Mouse (Mus musculus) frontal cortex, adult 2 months (tissue): ENCODE results near the gene Ppm1g. TPM values are rescaled to one million over a fixed set of nuclear protein-coding genes. Genes with fewer than 3 reads are reported as not detected.
A peak's percentile ranks its signal among the peaks of the same experiment; 100 is the strongest.
"Not testable (repeated sequence)": the region's sequence is repeated elsewhere in the genome, so short reads cannot be mapped to it uniquely, and the experiment has no call there.

Experiments used
- DNase-seq, 2 experiments: peaks; one replicate each; pipeline ENCODE4 v3.0.0; 2022; ENCODE audit warnings: low spot score in 1 of 2; ENCODE audit errors: extremely low spot score in 1 of 2
- polyA plus RNA-seq: library from polyadenylated mRNA; depleted of rRNA; stranded (reverse); fragments of >200 nt; gene quantifications from 2 replicates; pipeline ENCODE4 v1.2.3, GENCODE M21; 2012

Ppm1g gene
- polyA plus RNA-seq, 1 experiment, result 98.9 TPM

- peak in 1 of 2 experiments; percentile 50 for DNase-seq
Measured at GRCm38 (mm10) chr5:31219911-31220447, 508 bp downstream of the Ppm1g start.

DNA sequence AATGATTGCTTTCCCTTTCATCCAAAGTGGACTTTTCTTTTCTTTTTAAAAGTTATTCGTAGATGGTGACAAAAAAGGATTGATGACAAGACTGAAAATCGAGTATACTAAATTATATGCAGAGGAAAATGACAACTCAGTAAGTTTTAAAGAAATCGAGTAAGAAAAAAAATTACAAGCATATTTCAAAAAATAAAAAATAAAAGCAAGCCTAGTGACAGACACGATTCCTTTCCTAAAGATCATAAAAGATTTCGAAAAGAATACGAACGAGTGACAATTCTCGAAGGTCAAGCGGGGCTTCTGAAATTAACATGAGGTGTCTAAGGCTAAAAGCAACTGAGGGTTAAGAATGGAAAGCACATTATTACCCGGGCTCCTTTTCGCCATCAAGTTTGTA, 1.0 kb downstream of the Ppm1g start:
- DNase-seq, result no peak

GRCm38 (mm10) chr5:31219070-31219469, 1.4 kb downstream of the Ppm1g start:
- no peak for DNase-seq

- no peak for DNase-seq
Measured at GRCm38 (mm10) chr5:31218294-31218693, 2.2 kb downstream of the Ppm1g start.

GRCm38 (mm10) chr5:31216554-31216953, 3.9 kb downstream of the Ppm1g start:
- not testable (repeated sequence) for DNase-seq

DNA sequence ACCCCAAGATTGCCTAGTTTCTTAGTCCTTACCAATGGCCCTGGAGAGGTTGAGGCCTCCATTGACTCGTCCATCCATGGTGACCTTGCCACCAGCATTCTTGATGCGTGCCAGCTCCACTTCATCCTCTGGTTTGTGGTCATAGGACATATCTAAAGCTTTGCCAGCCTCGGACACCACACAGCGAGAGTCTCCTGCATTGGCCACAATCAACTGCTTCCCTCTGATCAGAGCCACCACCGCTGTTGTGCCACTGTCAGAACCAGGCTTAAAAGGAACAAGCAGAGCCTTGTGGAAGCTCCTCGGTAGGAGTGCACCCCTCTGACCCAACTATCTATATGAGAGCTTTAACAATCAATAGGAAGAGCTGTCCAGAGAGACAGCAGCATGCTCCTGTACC, 16.1 kb downstream of the Ppm1g start:
- no peak for DNase-seq

- no peak for DNase-seq
Measured at GRCm38 (mm10) chr5:31203866-31204265, 16.6 kb downstream of the Ppm1g start.

DNA sequence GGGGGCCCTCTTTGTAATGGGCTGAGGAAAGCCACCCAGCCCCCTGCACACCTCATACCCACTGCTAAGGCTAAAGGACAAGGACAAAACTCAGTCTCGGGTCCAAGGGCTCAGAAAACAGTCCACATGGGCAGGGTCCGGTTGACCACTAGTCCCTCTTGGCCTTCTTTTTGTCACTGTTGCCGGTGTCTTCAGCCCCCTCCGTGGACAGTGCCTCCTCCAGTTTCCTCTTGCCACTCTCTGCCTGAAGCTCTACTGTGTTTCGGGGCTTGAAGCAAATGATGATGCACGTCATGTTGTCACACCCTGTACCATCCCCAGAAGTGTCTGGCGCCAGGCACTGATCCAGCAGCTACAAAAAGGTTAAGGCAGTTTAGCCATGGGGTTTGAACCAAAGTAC, 17.6 kb downstream of the Ppm1g start:
- DNase-seq, result no peak

- DNase-seq, result peak; percentile 98 to 99
Measured at GRCm38 (mm10) chr5:31201742-31202590, 18.5 kb downstream of the Ppm1g start, which contains the start of gene Zfp513. Gene Zfp513, minus strand, starts transcription at chr5:31202303.

- DNase-seq, result no peak
Measured at GRCm38 (mm10) chr5:31201042-31201741, 19.3 kb downstream of the Ppm1g start.

DNA sequence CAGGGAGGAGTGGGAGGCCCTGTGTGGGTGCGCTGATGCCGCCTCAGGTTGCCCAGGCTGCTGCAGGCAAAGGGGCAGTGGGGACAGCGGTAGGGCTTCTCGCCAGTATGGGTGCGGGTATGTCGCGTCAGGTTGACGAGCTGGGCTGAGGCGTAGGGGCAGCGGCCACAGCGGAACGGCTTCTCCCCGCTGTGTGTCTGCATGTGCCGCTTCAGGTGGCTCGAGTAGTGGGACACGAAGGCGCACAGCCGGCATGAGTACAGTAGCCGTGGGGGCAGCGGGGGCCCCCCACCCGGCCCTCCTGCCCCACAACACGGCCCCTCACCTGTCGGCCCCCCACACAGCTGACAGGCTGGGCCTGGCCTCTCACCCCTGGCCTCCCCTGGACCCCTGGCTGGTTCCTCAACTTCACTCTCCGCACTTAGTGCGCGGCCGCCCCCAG, 20.1 kb downstream of the Ppm1g start:
- no peak for DNase-seq

DNA sequence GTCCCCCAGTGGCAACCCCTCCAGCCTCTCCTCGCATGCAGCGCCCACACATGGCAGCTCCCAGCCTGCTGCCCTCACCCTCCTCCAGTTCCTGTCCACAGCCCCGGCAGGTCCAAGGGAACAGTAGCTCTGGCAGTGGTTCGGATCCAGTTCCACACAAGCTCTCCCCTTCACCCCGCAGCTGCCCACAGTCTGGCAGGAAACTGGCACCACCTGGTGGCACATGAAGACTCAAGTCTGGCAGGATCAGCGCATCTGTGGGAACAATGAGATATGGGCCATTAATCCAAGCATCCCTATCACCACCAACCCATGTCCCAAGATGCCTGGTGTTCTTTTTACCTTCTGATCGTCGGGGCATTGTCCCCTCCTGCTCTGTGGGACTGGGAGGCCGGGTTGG, 20.6 kb downstream of the Ppm1g start:
- DNase-seq, result no peak

- no peak for DNase-seq
Measured at GRCm38 (mm10) chr5:31199321-31199892, 21.1 kb downstream of the Ppm1g start.

DNA sequence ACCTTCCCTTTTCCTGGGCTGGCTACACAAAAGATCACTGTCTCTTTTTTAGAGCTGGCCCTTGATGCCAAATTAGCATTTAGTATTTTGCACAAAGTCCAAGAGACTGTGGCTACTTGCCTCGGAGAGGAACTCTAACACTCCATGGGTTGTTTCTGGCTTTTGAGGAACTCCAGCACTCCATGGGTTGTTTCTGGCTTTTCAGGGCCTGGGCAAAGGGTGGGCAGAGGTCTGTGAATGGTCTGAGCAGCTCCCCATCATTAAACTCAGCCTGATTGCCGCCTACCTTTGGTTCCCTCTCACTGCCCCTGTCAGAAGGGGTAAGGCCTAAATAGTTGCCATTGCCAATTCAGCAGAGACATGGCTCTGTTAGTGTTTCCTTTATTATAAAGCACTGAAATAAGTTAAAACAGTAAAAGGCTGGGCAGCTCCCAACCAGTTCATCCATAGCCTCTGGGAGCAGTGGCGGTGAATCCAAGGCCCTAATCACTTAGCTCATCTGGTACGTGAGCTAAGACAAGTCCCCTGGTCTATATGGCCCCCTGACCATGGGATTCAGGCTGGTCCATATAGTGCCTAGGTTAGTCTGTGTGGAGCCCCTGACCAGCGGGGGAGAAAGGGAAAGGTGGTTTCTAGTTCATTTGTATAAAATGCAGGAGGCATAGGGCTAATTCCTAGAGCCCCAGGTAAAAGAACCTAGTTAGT, 21.7 kb downstream of the Ppm1g start:
- DNase-seq, result no peak

GRCm38 (mm10) chr5:31198170-31198569, 22.3 kb downstream of the Ppm1g start:
- no peak for DNase-seq

DNA sequence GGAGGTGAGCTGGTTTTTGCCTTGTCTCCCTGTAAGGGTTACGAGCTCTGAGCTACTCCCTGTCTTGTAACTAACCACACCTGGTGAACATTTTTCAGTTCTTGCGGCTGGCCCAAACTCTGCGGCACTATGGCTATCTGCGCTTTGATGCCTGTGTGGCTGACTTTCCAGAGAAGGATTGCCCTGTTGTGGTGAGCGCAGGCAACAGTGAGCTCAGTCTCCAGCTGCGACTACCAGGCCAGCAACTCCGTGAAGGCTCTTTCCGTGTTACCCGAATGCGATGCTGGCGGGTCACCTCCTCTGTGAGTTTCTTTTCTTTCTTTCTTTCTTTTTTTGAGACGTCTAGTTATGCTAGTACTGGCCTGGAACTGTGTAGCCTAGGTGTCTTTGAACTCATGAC, 23.4 kb downstream of the Ppm1g start:
- DNase-seq, result no peak

DNA sequence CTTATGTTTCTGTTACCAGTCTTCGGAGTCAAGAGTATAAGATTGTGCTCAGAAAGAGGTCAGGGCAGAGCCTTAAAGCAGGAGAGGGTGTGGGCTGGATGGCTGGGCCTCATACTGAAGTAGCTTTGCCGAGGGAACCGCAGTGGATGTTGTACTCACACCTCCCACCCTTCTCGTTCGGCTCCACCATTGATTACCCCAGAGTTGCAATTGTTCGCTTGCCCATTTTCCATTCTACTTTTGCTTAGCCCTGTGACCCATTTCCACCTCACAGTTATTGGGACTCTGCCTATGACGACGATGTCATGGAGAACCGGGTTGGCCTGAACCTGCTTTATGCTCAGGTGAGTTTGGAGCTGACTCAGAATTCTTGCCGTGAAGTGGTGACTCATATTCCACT, 24.3 kb downstream of the Ppm1g start:
- DNase-seq, result no peak

DNA sequence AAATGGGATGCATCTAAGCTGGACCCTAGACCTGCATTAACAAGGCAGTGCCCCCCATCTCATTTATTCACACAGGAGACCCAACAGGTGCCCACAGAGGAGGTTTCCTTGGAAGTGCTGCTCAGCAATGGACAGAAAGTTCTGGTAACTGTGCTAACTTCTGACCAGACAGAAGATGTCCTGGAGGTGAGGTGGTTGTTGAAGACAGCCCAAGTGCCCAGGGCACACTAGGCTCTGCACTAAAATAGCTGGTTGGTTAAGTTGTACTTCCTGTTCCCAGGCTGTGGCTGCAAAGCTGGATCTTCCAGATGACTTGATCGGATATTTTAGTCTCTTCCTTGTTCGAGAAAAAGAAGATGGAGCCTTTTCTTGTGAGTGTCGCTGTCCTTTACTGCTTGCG, 24.8 kb downstream of the Ppm1g start:
- DNase-seq, result no peak

DNA sequence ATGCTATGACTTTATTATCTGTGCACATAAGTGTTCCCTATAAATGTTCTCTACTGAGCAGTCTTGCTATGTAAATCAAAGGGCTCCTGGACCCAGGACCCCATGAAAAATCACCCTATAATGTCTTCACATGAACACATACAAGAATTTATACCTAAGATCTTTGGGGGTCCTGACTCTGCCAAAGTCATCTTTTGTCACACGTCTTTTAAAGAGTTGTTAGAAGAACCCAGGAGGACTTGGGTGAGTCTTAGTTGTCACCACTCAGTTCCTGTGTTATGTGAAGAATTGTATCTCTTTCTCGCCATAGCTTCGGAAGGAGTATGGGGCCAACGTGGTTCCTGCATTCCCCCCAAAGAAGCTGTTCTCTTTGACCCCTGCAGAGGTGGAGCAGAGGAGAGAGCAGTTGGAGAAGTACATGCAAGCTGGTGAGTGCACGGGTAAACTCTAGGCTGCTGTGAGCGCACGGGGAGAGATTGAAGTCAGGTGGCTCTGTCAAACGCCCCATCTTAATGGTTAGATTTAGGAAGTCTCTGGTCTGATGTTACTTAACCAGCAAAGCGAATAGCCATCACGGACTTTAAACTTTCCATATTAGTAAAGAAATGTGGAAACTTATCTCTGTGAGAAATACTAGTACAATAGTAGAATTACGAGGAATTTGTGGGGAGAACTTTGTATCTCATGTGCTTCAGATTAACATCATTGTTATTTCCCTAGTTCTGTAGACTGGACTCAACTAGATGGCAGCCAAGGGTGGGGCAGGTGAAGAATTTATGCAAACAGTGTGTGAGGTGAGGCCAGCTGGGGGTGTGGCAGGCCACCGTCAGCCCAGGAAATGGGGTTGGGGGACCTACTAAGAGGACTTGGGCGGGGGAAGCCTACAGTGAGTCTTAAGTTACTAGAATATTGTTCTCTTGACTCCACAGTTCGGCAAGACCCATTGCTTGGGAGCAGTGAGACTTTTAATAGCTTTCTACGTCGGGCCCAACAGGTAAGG, 25.7 kb downstream of the Ppm1g start:
- DNase-seq, result no peak
